ENCODE assay signal across 8 mouse cellular contexts in genomic region chr2:132020991-132021541, GRCm38 (mm10). TPM values are rescaled to one million over a fixed set of nuclear protein-coding genes. Genes with fewer than 3 reads are reported as not detected.
DNase-seq lines count a peak whose midpoint lies in the region; ATAC-seq and TF ChIP-seq lines count a peak whose summit lies in the region.

No protein-coding gene starts in this region.

- H3K27me3 ChIP-seq in CH12.LX (replicated peaks), result no peaks in the 10 kb centered on the region
- no peaks in the 10 kb centered on the region for H3K27me3 ChIP-seq in forebrain, embryonic 14.5 days (replicated peaks; ENCODE audit: control insufficient read depth, insufficient read depth, low read length)

- peak overlapping the region; percentile 47 for H3K9ac ChIP-seq in CH12.LX (ENCODE audit: insufficient read depth, low read depth)
- H3K9ac ChIP-seq in forebrain, embryonic 14.5 days (ENCODE audit: low read length), result no peak overlapping the region

- no peaks in the 10 kb centered on the region for H3K9me3 ChIP-seq in CH12.LX (replicated peaks; ENCODE audit: low read length)
- no peaks in the 10 kb centered on the region for H3K9me3 ChIP-seq in forebrain, embryonic 14.5 days (replicated peaks; ENCODE audit: control insufficient read depth, low read length)

- peak; percentile 78 for TF ChIP-seq POLR2A in CH12.LX (IDR thresholded peaks at IDR 0.05; ENCODE audit: low read depth, low read length)

- WGBS in forebrain, embryonic 14.5 days, result 84% methylated on average over 5 of the region's 5 CpGs

- intact Hi-C loops in gastrocnemius, adult 2 months (cut with DNase I), result loop anchor here (2.0 kb wide), 1 partner anchor 16 kb away; no protein-coding TSS in a partner anchor
- intact Hi-C loops in gastrocnemius, postnatal 36 days (cut with DNase I), result no loop called here

- H3K4me3 ChIP-seq in gastrocnemius, adult 2 months, result peak overlapping the region; percentile 15
- H3K4me3 ChIP-seq in CH12.LX (replicated peaks in 1 of 3; ENCODE audit: low read depth in 2 of 3, low read length in 2 of 3, poor library complexity in 1 of 3), result peak overlapping the region; percentile 49 to 63 (median 53)
- H3K4me3 ChIP-seq in forebrain, embryonic 14.5 days (ENCODE audit: low read depth, low read length), result no peak overlapping the region

- dilution Hi-C loops in CH12.LX (cut with MboI; ENCODE audit: extremely low pct_ligation_motif_present, extremely low pct_unique_long_range_greater_than_20kb, low sequenced_read_pairs), result no loop called here

- in situ Hi-C loops in CH12.LX (cut with MboI; ENCODE audit: low pct_ligation_motif_present, low pct_unique_long_range_greater_than_20kb, low sequenced_read_pairs), result loop anchor here (5.0 kb wide), 1 partner anchor 36 kb away; no protein-coding TSS in a partner anchor

- H3K4me1 ChIP-seq in CH12.LX (ENCODE audit: control insufficient read depth in 1 of 2, insufficient read depth in 2 of 2), result peaks cover 35 to 93% of the 10 kb centered on the region in 2 experiments
- H3K4me1 ChIP-seq in forebrain, embryonic 14.5 days (ENCODE audit: control insufficient read depth, insufficient read depth, low read length), result no peaks in the 10 kb centered on the region

- H3K4me2 ChIP-seq in CH12.LX (ENCODE audit: insufficient read depth, low read depth, poor library complexity, severe bottlenecking), result peak overlapping the region; percentile 96
- no peak overlapping the region for H3K4me2 ChIP-seq in forebrain, embryonic 14.5 days (ENCODE audit: low read length)

- peak; percentile 34 for DNase-seq in gastrocnemius, adult 2 months
- no peak for DNase-seq in gastrocnemius, postnatal 36 days
- DNase-seq in CH12.LX (ENCODE audit: extremely low read depth), result peak; percentile 94
- DNase-seq in induced T-regulatory cell, adult 2 months (ENCODE audit: low read depth), result peak; percentile 79
- peak; percentile 69 for DNase-seq in naive thymus-derived CD4-positive, alpha-beta T cell, adult 2 months (ENCODE audit: low read depth)
- no peak for DNase-seq in Muller cell, postnatal 12 days (ENCODE audit: inconsistent ontology term)
- DNase-seq in cerebellum, adult 8-10 months, result no peak
- DNase-seq in forebrain, embryonic 14.5 days (ENCODE audit: low spot score), result no peak

- TF ChIP-seq RAD21 in CH12.LX (IDR thresholded peaks at IDR 0.05; ENCODE audit: low read depth, low read length), result peak; percentile 26

- TF ChIP-seq CTCF in gastrocnemius, adult 2 months (IDR thresholded peaks at IDR 0.05), result no peak
- no peak for TF ChIP-seq CTCF in CH12.LX (conservative IDR thresholded peaks at IDR 0.05 in 1 of 2, IDR thresholded peaks at IDR 0.05 in 1 of 2; ENCODE audit: low read depth in 2 of 2, low read length in 2 of 2)

- TF ChIP-seq EP300 in CH12.LX (IDR thresholded peaks at IDR 0.05; ENCODE audit: low read length), result peak; percentile 93

- peaks cover 9 to 56% of the 10 kb centered on the region in 2 experiments for H3K36me3 ChIP-seq in CH12.LX (replicated peaks in 1 of 2; ENCODE audit: control insufficient read depth in 1 of 2, insufficient read depth in 1 of 2, low read length in 1 of 2)
- no peaks in the 10 kb centered on the region for H3K36me3 ChIP-seq in forebrain, embryonic 14.5 days (ENCODE audit: control insufficient read depth, insufficient read depth, low read length)

- peak overlapping the region; percentile 67 for H3K27ac ChIP-seq in gastrocnemius, adult 2 months
- peak overlapping the region; percentile 99 for H3K27ac ChIP-seq in CH12.LX (ENCODE audit: insufficient read depth, low read depth)
- no peak overlapping the region for H3K27ac ChIP-seq in forebrain, embryonic 14.5 days (ENCODE audit: low read depth, low read length)

- H3K79me2 ChIP-seq in CH12.LX (replicated peaks; ENCODE audit: control insufficient read depth, extremely low read depth, insufficient read depth, poor library complexity, severe bottlenecking), result peaks cover 73% of the 10 kb centered on the region

- no peak for ATAC-seq in forebrain, embryonic 14.5 days

TF ChIP-seq in CH12.LX, 34 proteins besides CTCF, POLR2A, EP300 and RAD21:
- TF ChIP-seq TBP (conservative IDR thresholded peaks at IDR 0.05; ENCODE audit: low read depth, low read length) (peak; percentile 80), SIN3A (IDR thresholded peaks at IDR 0.05; ENCODE audit: low read length) (peak; percentile 91), HCFC1 (IDR thresholded peaks at IDR 0.05; ENCODE audit: low read depth, low read length) (0 out of 2 replicates have a peak, but pooled peaks have one; percentile 42), SMC3 (IDR thresholded peaks at IDR 0.05; ENCODE audit: low read depth, low read length) (peak; percentile 46), TCF12 (IDR thresholded peaks at IDR 0.05; ENCODE audit: low read depth, low read length) (peak; percentile 99), BHLHE40 (IDR thresholded peaks at IDR 0.05; ENCODE audit: low read depth, low read length) (peak; percentile 92), E2F4 (IDR thresholded peaks at IDR 0.05; ENCODE audit: insufficient replicate concordance, low read depth, low read length) (no peak), ETS1 (conservative IDR thresholded peaks at IDR 0.05; ENCODE audit: low read depth, low read length) (peak; percentile 96), JUN (IDR thresholded peaks at IDR 0.05; ENCODE audit: insufficient read depth, low read depth, low read length) (peak; percentile 35; the same call in 1 of the 2 replicates), RCOR1 (conservative IDR thresholded peaks at IDR 0.05; ENCODE audit: low read depth, low read length) (peak; percentile 92), IRF4 (IDR thresholded peaks at IDR 0.05; ENCODE audit: low read depth, low read length) (peak; percentile 92), ZC3H11A (IDR thresholded peaks at IDR 0.05; ENCODE audit: low read depth, low read length) (no peak), UBTF (IDR thresholded peaks at IDR 0.05; ENCODE audit: low read depth, low read length) (peak; percentile 68), MAFK (IDR thresholded peaks at IDR 0.05; ENCODE audit: insufficient replicate concordance, low read length) (peak; percentile 57; the same call in 1 of the 2 replicates), MXI1 (IDR thresholded peaks at IDR 0.05; ENCODE audit: low read depth, low read length) (peak; percentile 95), CHD2 (IDR thresholded peaks at IDR 0.05; ENCODE audit: low read length) (peak; percentile 75), USF1 (IDR thresholded peaks at IDR 0.05; ENCODE audit: low read depth, low read length) (no peak), MYC (IDR thresholded peaks at IDR 0.05; ENCODE audit: low read depth, low read length) (peak; percentile 77), ELF1 (IDR thresholded peaks at IDR 0.05; ENCODE audit: low read depth, low read length) (peak; percentile 89), JUND (conservative IDR thresholded peaks at IDR 0.05; ENCODE audit: low read depth, low read length) (no peak), MAX (IDR thresholded peaks at IDR 0.05; ENCODE audit: low read length) (peak; percentile 65), CHD1 (IDR thresholded peaks at IDR 0.05; ENCODE audit: low read depth, low read length) (peak; percentile 86; the same call in 1 of the 2 replicates), NRF1 (IDR thresholded peaks at IDR 0.05; ENCODE audit: low read depth, low read length) (0 out of 2 replicates have a peak, but pooled peaks have one; percentile 5), USF2 (conservative IDR thresholded peaks at IDR 0.05; ENCODE audit: low read depth, low read length) (no peak), GABPA (IDR thresholded peaks at IDR 0.05; ENCODE audit: insufficient replicate concordance, low read depth, low read length) (no peak), POLR2AphosphoS2 (IDR thresholded peaks at IDR 0.05; ENCODE audit: low read depth, low read length) (no peak), NELFE (IDR thresholded peaks at IDR 0.05; ENCODE audit: low read depth, low read length) (peak; percentile 71; the same call in 1 of the 2 replicates), ZMIZ1 (IDR thresholded peaks at IDR 0.05; ENCODE audit: low read depth, low read length) (peak; percentile 73; the same call in 1 of the 2 replicates), MEF2A (IDR thresholded peaks at IDR 0.05; ENCODE audit: borderline replicate concordance, low read depth, low read length) (peak; percentile 94), KAT2A (IDR thresholded peaks at IDR 0.05; ENCODE audit: insufficient replicate concordance, low read length) (0 out of 2 replicates have a peak, but pooled peaks have one; percentile 36), MAZ (IDR thresholded peaks at IDR 0.05; ENCODE audit: low read depth, low read length) (peak; percentile 97), PAX5 (IDR thresholded peaks at IDR 0.05; ENCODE audit: low read length) (no peak), ZKSCAN1 (IDR thresholded peaks at IDR 0.05; ENCODE audit: borderline replicate concordance, low read depth, low read length) (no peak), ZNF384 (IDR thresholded peaks at IDR 0.05; ENCODE audit: low read depth, low read length) (no peak)

RNA-seq across cellular contexts. Expression of gene Rassf2, which starts 9.0 kb away (rescaled TPM):
- total RNA-seq in gastrocnemius, adult 2 months (2021), result 1 to 10 TPM; 3.5 to 6.8 TPM
- 1 to 10 TPM; 5.0 to 5.2 TPM for total RNA-seq in gastrocnemius, postnatal 36 days (2021)
- total RNA-seq in CH12.LX (2012; rRNA removed) (44.4 and 45.3 TPM in 2 replicates), CH12.LX (2014; rRNA removed) (30.2 and 33.8 TPM in 2 replicates)
- 60.4 and 61.5 TPM in 2 replicates for polyA plus RNA-seq in CH12.LX (2012; ENCODE audit: insufficient read length, low read depth)
- polyA plus RNA-seq in forebrain, embryonic 14.5 days (2014; fragmentation: Nextera tagmentation; extraction: Ambion mirVana), result 17.9 and 20.3 TPM in 2 replicates

Comparison
In these comparisons a context has a peak if more than half of its experiments do, and no peak if none do; other contexts are left out.
1. DNase-seq: peak in gastrocnemius, adult 2 months (single experiment), CH12.LX (single experiment), induced T-regulatory cell, adult 2 months (single experiment) and naive thymus-derived CD4-positive, alpha-beta T cell, adult 2 months (single experiment); none in gastrocnemius, postnatal 36 days (0 of 2), Muller cell, postnatal 12 days (single experiment), cerebellum, adult 8-10 months (single experiment) and forebrain, embryonic 14.5 days (single experiment).